Mouse (Mus musculus) B cell, adult (primary cell): Measurements from ENCODE around the gene Ipo5. TPM values are rescaled to one million over a fixed set of nuclear protein-coding genes. Genes with fewer than 3 reads are reported as not detected.

Source experiments
- total RNA-seq: library from RNA; stranded (reverse); gene quantifications from 4 replicates; pipeline ENCODE4 v1.2.4, GENCODE M21; 2023; ENCODE audit not compliant: inconsistent age

The Ipo5 gene
- total RNA-seq = 62.1 to 64.6 TPM (median 63.8 TPM) in 4 replicates

GRCm38 (mm10) chr14:120910733-120911324, at the start of gene Ipo5:
TSS of gene Ipo5 (plus strand) at chr14:120911224.

Other genes starting within 250 kb of the Ipo5 start
- gene Farp1, start 124.0 kb downstream of the Ipo5 start, total RNA-seq = 0.66 to 1.6 TPM (median 1.3 TPM) in 4 replicates